Mouse (Mus musculus) heart, adult 8-10 months (tissue): ENCODE data around the gene Wt1. TPM values are rescaled to one million over a fixed set of nuclear protein-coding genes. Genes with fewer than 3 reads are reported as not detected.
A peak's percentile ranks its signal among the peaks of the same experiment; 100 is the strongest.

Source experiments
- DNase-seq: peaks from one replicate; pipeline ENCODE4 v3.0.0; 2022; ENCODE audit warnings: low spot score
- total RNA-seq, 4 experiments: library from RNA; stranded (reverse); gene quantifications; 2 replicates each; pipeline ENCODE4 v1.2.4; 2022

Gene Wt1
- total RNA-seq, 4 experiments from 2014 or later: 4.7 to 8.3 (median 5.3) TPM

GRCm38 (mm10) chr2:105126691-105127530 is 582 bp downstream of the Wt1 start:
- DNase-seq: no peak

DNA sequence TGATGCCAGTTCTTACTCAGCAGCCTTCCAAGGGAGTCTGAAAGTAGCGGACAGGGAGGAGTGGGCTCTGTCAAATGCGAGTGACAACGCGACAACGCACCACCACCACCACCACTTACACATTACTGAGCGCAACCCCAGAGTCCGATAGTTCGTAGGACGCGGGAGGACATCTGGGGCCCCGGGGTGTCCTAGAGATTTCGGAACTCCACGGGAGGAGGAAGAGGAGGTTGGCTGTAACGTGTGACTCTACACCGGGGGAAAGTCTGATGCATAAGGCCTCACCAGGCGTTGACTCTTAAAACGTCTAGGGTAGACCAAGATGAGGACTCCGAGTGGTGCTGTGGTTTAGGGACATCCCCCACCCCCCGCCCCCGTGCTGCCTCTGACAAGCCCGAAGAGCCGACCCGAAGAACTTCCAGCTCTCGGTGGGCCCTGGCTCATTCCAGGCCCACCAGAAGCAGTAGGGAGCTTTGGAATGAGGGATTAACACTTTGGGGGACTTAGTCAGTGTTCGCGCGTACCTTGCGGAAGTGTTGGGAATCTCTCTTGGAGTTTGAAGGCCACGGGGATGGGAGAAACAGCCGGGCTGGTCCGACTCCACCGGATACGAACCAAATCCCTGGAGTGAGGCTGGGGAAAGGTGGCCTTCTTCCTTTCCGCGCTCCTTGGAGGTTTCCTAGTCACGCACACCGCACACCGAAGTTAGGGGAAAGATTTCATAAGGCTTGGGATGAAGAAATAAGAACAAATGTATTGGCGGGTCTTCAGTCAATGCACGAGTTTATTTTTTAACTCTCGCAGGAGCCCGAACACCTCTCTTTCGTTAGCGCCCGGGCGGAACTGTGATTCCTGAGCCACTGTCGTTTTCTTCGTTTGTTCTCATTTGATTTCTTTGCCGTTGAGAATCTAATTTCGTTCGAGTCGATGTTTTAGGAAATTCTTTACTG is 1.5 kb downstream of the Wt1 start:
- no peak for DNase-seq

DNA sequence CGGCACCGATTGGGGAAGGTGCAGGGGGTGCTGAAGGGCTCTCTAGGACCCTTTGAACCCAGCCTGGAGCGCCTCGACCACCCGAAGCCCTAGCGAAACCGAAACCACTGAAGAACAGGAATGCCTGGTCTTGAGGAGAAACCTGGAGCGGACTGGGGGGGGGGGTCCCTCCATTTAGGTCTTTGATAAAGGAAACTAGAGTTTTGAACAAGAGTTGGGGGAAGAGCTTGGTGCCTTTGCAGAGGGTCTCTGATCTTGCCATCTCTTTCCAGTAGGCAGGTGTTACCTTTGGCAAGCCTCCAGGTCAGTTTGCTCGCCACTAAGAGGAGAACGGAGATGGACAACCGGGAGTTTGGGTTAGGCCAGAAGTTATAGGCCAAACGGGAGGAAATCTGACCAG is 2.2 kb downstream of the Wt1 start:
- DNase-seq: no peak

GRCm38 (mm10) chr2:105130351-105131060 is 4.2 kb downstream of the Wt1 start:
- DNase-seq: peak; percentile 63

GRCm38 (mm10) chr2:105131061-105131810 is 4.9 kb downstream of the Wt1 start:
- DNase-seq: no peak

- DNase-seq: no peak
Measured at GRCm38 (mm10) chr2:105131811-105132100, 5.4 kb downstream of the Wt1 start.

- DNase-seq: no peak
Measured at GRCm38 (mm10) chr2:105132300-105132699, 6.0 kb downstream of the Wt1 start.

- no peak for DNase-seq
Measured at GRCm38 (mm10) chr2:105132933-105133795, 6.8 kb downstream of the Wt1 start.

DNA sequence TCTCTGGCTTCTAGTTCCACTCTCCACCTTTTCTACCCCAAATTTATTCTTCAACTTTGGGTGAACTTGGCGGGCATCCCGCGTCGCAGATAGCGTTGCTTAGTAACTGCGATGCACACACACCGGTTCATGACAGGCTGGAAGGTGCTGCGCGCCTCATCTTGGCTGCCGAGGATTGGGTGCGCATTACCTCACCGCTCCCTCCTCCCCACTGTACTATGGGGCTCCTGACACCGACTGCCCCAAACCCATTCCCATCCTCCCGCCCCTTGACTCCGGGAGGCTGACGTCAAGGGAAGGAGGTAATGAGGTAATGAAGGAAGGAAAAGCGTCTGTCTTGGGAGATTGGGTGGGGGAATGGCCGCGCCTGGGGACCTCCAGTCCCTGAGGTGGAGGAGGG is 8.0 kb downstream of the Wt1 start:
- peak; percentile 63 for DNase-seq

GRCm38 (mm10) chr2:105139471-105139870 is 13.1 kb downstream of the Wt1 start:
- DNase-seq: no peak

GRCm38 (mm10) chr2:105141371-105141770 is 15.0 kb downstream of the Wt1 start:
- DNase-seq: no peak

DNA sequence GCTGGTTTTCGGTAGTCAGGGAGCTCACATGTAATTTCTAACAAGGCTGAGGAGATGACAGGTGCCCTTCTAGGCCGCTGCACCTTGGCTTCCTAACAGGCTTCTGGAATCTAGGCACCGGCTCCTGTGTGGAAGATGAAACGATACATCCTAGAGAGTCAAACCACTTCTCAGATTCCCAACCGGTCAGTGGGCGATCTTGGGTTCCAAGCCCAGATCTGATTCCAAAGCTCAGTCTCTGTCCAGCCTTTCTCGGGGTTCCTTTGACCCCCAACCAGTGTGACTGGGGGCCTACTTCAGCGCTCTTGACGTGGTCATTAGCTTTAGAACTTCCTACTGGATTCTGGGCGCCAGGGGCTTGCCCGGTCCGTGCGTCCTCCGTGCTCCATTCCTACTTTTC is 17.4 kb downstream of the Wt1 start:
- no peak for DNase-seq

DNA sequence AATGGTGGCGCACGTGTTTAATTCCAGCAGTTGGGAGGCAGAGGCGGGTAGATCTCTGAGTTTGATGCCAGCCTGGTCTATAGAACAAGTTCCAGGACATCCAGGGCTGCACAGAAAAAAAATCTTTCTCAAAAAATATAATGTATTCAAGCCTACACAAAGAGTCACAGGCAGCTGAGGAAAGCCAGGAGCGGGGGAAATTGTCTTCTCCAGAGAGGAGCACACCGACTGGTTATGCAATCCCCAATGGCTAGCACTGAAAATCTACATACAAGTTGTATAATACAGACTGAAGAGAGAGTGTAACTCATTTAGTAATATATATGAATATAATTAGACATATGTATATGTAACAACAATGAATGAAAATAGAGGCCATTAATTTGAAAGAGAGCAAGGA is 25.2 kb downstream of the Wt1 start:
- DNase-seq: no peak

GRCm38 (mm10) chr2:105153046-105153445 is 26.7 kb downstream of the Wt1 start:
- no peak for DNase-seq

GRCm38 (mm10) chr2:105160949-105161348 is 34.6 kb downstream of the Wt1 start:
- DNase-seq: no peak

- no peak for DNase-seq
Measured at GRCm38 (mm10) chr2:105162763-105163162, 36.4 kb downstream of the Wt1 start.

DNA sequence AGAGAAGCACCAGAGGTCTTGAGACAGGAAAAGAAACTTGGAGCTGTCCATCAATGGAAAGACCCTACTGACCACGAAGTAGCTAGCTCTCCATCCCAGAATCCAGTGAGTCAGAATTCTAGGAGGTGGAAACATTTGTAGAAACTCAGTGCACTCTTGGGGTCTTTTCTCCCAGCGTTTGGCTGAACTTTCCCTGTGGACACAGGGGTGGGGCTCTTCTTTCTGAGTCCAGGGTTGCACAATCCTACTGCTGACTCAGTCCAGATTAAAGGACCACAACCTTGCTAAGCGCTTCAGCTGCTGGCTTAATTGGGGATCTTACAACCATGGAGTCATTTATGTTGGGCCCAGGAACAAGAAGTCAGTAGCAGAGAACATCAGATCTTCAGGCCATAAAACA is 41.8 kb downstream of the Wt1 start:
- DNase-seq: no peak

DNA sequence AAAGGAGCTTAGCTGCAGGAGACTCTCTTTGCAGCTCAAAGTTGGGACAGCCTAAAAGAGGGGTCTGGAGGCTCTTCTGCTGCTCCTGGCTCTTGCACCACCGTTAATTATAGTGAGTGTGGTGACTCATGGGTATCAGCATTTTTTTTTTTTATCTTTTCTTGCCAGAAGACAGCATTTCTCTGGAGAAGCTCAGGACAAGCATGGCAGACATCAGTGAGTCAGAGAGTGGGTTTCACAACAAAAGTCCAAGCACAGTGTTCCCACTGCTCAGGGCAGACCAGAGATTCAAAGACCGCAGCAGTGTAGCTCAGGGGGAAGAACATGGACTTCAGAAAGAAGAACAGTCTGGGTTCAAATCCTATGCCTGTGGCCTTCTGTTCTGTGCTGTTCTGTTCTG is 47.9 kb downstream of the Wt1 start:
- no peak for DNase-seq

DNA sequence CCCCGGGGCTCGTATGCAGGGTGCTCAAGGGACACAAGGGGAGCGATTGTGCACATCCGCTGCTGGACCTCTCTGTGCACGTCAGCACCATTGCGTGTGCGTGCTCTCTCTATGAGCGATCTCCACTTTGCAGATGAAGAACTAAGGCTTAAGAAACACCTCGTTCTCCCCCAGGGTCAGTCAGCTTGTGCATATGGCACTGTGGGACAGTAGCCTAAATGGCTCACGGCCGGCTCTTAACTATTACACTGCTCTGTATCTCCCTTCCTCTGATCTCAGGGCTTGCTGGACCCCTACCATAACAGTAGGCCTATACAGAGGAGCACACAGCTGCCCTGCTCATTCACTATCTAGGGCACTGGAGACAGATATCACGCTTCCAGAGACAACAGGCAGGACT is 52.5 kb downstream of the Wt1 start:
- DNase-seq: no peak

- no peak for DNase-seq
Measured at GRCm38 (mm10) chr2:105182501-105182900, 56.2 kb downstream of the Wt1 start.
